Mouse (Mus musculus) liver, embryonic 18 days (tissue): ENCODE measurements around the gene Hace1. TPM values are rescaled to one million over a fixed set of nuclear protein-coding genes. Genes with fewer than 3 reads are reported as not detected.

ENCODE experiments used
- polyA plus RNA-seq: library from polyadenylated mRNA; depleted of rRNA; stranded (reverse); fragments of >200 nt; gene quantifications from 2 replicates; pipeline ENCODE4 v1.2.3, GENCODE M21; 2012; rRNA removed

Hace1 gene
- 14.2 and 14.9 TPM in 2 replicates for polyA plus RNA-seq

GRCm38 (mm10) chr10:45577731-45578297 lies at the start of gene Hace1:
Gene Hace1, plus strand, starts transcription at chr10:45577829.

Other genes starting within 250 kb of the Hace1 start
- gene Bves, start 242.1 kb upstream of the Hace1 start, polyA plus RNA-seq: 0.04 and 0.05 TPM in 2 replicates
- gene Lin28b, start 91.4 kb upstream of the Hace1 start, polyA plus RNA-seq: 1.7 and 2.1 TPM in 2 replicates